Comparison of ENCODE assay signal across 8 mouse cellular contexts in genomic region chr8:3631478-3631875, GRCm38 (mm10). TPM values are rescaled to one million over a fixed set of nuclear protein-coding genes. Genes with fewer than 3 reads are reported as not detected.
DNase-seq lines count a peak whose midpoint lies in the region; ATAC-seq lines count a peak whose summit lies in the region.

No protein-coding gene starts in this region.

- peaks cover 2% of the 10 kb centered on the region; the same call in 1 of the 2 replicates for H3K27me3 ChIP-seq in forebrain, embryonic 11.5 days (ENCODE audit: control insufficient read depth, insufficient read depth, low read length)
- no peaks in the 10 kb centered on the region for H3K27me3 ChIP-seq in limb, embryonic 11.5 days (ENCODE audit: control insufficient read depth, insufficient read depth, low read length)
- peaks cover 17% of the 10 kb centered on the region for H3K27me3 ChIP-seq in midbrain, embryonic 10.5 days (ENCODE audit: low read depth, poor library complexity, severe bottlenecking)

- no peak; the same call in none of the 2 replicates for ATAC-seq in forebrain, embryonic 11.5 days (replicated peaks; ENCODE audit: low FRiP score)
- ATAC-seq in limb, embryonic 11.5 days (ENCODE audit: insufficient number of reproducible peaks, low FRiP score, low TSS enrichment, low read depth) = 0 out of 2 replicates have a peak, but pooled peaks have one; percentile 18
- ATAC-seq in inflammation-experienced regulatory T-cells, adult 6 months = no peak

- 21% methylated on average over 8 of the region's 8 CpGs for WGBS in forebrain, embryonic 11.5 days
- WGBS in limb, embryonic 11.5 days = 26% methylated on average over 8 of the region's 8 CpGs
- 23% methylated on average over 8 of the region's 8 CpGs for WGBS in midbrain, embryonic 10.5 days

- H3K4me2 ChIP-seq in forebrain, embryonic 11.5 days (ENCODE audit: low read depth, low read length, severe bottlenecking) = peak overlapping the region; percentile 75
- peak overlapping the region; percentile 67 for H3K4me2 ChIP-seq in limb, embryonic 11.5 days (ENCODE audit: low read depth, severe bottlenecking)

- peak; percentile 48 for DNase-seq in urinary bladder, postnatal 14 days (ENCODE audit: low spot score)
- DNase-seq in urinary bladder, postnatal 25 days (ENCODE audit: low spot score) = no peak
- no peak for DNase-seq in forebrain, embryonic 11.5 days (ENCODE audit: low spot score)
- DNase-seq in limb, embryonic 11.5 days (ENCODE audit: low spot score) = peak; percentile 24
- no peak for DNase-seq in midbrain, embryonic 10.5 days (ENCODE audit: low spot score)
- no peak for DNase-seq in urinary bladder, postnatal 10 days (ENCODE audit: low spot score)
- DNase-seq in ovary, adult 18-20 months (ENCODE audit: low spot score) = no peak

- H3K4me1 ChIP-seq in forebrain, embryonic 11.5 days (replicated peaks; ENCODE audit: control insufficient read depth, insufficient read depth, low read length) = no peaks in the 10 kb centered on the region; the same call in 1 of the 2 replicates
- H3K4me1 ChIP-seq in limb, embryonic 11.5 days (ENCODE audit: control insufficient read depth, insufficient read depth, low read length) = no peaks in the 10 kb centered on the region
- peaks cover 13% of the 10 kb centered on the region for H3K4me1 ChIP-seq in midbrain, embryonic 10.5 days

- no peak overlapping the region for H3K27ac ChIP-seq in forebrain, embryonic 11.5 days (ENCODE audit: low read depth, low read length)
- H3K27ac ChIP-seq in limb, embryonic 11.5 days (replicated peaks; ENCODE audit: low read depth, low read length) = no peak overlapping the region
- H3K27ac ChIP-seq in midbrain, embryonic 10.5 days (replicated peaks) = peak overlapping the region; percentile 77

- no peaks in the 10 kb centered on the region for H3K9me3 ChIP-seq in forebrain, embryonic 11.5 days (ENCODE audit: control insufficient read depth, low read length)
- no peaks in the 10 kb centered on the region for H3K9me3 ChIP-seq in limb, embryonic 11.5 days (ENCODE audit: control insufficient read depth, low read length)
- no peaks in the 10 kb centered on the region for H3K9me3 ChIP-seq in midbrain, embryonic 10.5 days (replicated peaks)

- H3K9ac ChIP-seq in forebrain, embryonic 11.5 days (ENCODE audit: low read length) = peak overlapping the region; percentile 49
- peak overlapping the region; percentile 50 for H3K9ac ChIP-seq in limb, embryonic 11.5 days (ENCODE audit: low read length)

- no peaks in the 10 kb centered on the region for H3K36me3 ChIP-seq in forebrain, embryonic 11.5 days (ENCODE audit: control insufficient read depth, insufficient read depth, low read length)
- H3K36me3 ChIP-seq in limb, embryonic 11.5 days (ENCODE audit: control insufficient read depth, insufficient read depth, low read length) = peaks cover 4% of the 10 kb centered on the region; the same call in 1 of the 2 replicates
- peaks cover 7% of the 10 kb centered on the region; the same call in 1 of the 2 replicates for H3K36me3 ChIP-seq in midbrain, embryonic 10.5 days

- peak overlapping the region; percentile 51 for H3K4me3 ChIP-seq in forebrain, embryonic 11.5 days (ENCODE audit: low read depth, low read length)
- peak overlapping the region; percentile 46 for H3K4me3 ChIP-seq in limb, embryonic 11.5 days (ENCODE audit: low read depth, low read length)
- peak overlapping the region; percentile 67 for H3K4me3 ChIP-seq in midbrain, embryonic 10.5 days

RNA-seq across cellular contexts. Expression of gene Stxbp2, which starts 0.7 kb away (rescaled TPM):
- polyA plus RNA-seq in forebrain, embryonic 11.5 days (2014; fragmentation: Nextera tagmentation; extraction: Ambion mirVana) = 36.7 and 37.2 TPM in 2 replicates
- 20.3 and 27.9 TPM in 2 replicates for polyA plus RNA-seq in limb, embryonic 11.5 days (2014; fragmentation: Nextera tagmentation; extraction: Ambion mirVana)
- 30.3 and 35.4 TPM in 2 replicates for polyA plus RNA-seq in midbrain, embryonic 10.5 days (2016; fragmentation: Nextera tagmentation; extraction: Ambion mirVana)
- polyA plus RNA-seq in inflammation-experienced regulatory T-cells, adult 6 months (2017; shearing (Covaris generic)) = 100 to 1,000 TPM; 180 to 262 (median 191) TPM

RNA-seq across cellular contexts. Expression of gene Pcp2, which starts 6.1 kb away (rescaled TPM):
- 0.51 TPM in 1 of 2 replicates, not detected in the other for polyA plus RNA-seq in forebrain, embryonic 11.5 days (2014; fragmentation: Nextera tagmentation; extraction: Ambion mirVana)
- polyA plus RNA-seq in limb, embryonic 11.5 days (2014; fragmentation: Nextera tagmentation; extraction: Ambion mirVana) = 2.6 and 4.5 TPM in 2 replicates
- polyA plus RNA-seq in midbrain, embryonic 10.5 days (2016; fragmentation: Nextera tagmentation; extraction: Ambion mirVana) = 0.22 and 0.27 TPM in 2 replicates
- not detected for polyA plus RNA-seq in inflammation-experienced regulatory T-cells, adult 6 months (2017; shearing (Covaris generic))

RNA-seq across cellular contexts. Expression of gene Pet100, which starts 10.1 kb away (rescaled TPM):
- 88.2 and 93.2 TPM in 2 replicates for polyA plus RNA-seq in forebrain, embryonic 11.5 days (2014; fragmentation: Nextera tagmentation; extraction: Ambion mirVana)
- 106 and 107 TPM in 2 replicates for polyA plus RNA-seq in limb, embryonic 11.5 days (2014; fragmentation: Nextera tagmentation; extraction: Ambion mirVana)
- 94.0 and 97.3 TPM in 2 replicates for polyA plus RNA-seq in midbrain, embryonic 10.5 days (2016; fragmentation: Nextera tagmentation; extraction: Ambion mirVana)
- 100 to 1,000 TPM; 122 to 150 (median 138) TPM for polyA plus RNA-seq in inflammation-experienced regulatory T-cells, adult 6 months (2017; shearing (Covaris generic))

RNA-seq across cellular contexts. Expression of gene Xab2, which starts 10.4 kb away (rescaled TPM):
- polyA plus RNA-seq in forebrain, embryonic 11.5 days (2014; fragmentation: Nextera tagmentation; extraction: Ambion mirVana) = 64.9 and 72.4 TPM in 2 replicates
- polyA plus RNA-seq in limb, embryonic 11.5 days (2014; fragmentation: Nextera tagmentation; extraction: Ambion mirVana) = 61.3 and 68.1 TPM in 2 replicates
- 76.5 and 77.0 TPM in 2 replicates for polyA plus RNA-seq in midbrain, embryonic 10.5 days (2016; fragmentation: Nextera tagmentation; extraction: Ambion mirVana)
- 10 to 100 TPM; 58.7 to 87.4 (median 83.2) TPM for polyA plus RNA-seq in inflammation-experienced regulatory T-cells, adult 6 months (2017; shearing (Covaris generic))

RNA-seq across cellular contexts. Expression of gene Retn, which starts 24.1 kb away (rescaled TPM):
- polyA plus RNA-seq in forebrain, embryonic 11.5 days (2014; fragmentation: Nextera tagmentation; extraction: Ambion mirVana) = 0.41 and 0.68 TPM in 2 replicates
- polyA plus RNA-seq in limb, embryonic 11.5 days (2014; fragmentation: Nextera tagmentation; extraction: Ambion mirVana) = not detected in 2 replicates
- polyA plus RNA-seq in midbrain, embryonic 10.5 days (2016; fragmentation: Nextera tagmentation; extraction: Ambion mirVana) = 0.20 and 0.21 TPM in 2 replicates
- not detected for polyA plus RNA-seq in inflammation-experienced regulatory T-cells, adult 6 months (2017; shearing (Covaris generic))

Comparison
In these comparisons a context has a peak if more than half of its experiments do, and no peak if none do; other contexts are left out.
1. DNase-seq: peak in urinary bladder, postnatal 14 days (single experiment) and limb, embryonic 11.5 days (single experiment); none in urinary bladder, postnatal 25 days (single experiment), forebrain, embryonic 11.5 days (single experiment), midbrain, embryonic 10.5 days (single experiment), urinary bladder, postnatal 10 days (single experiment) and ovary, adult 18-20 months (single experiment).
2. Peak in every context shown above with its lines, with median percentiles within 50 percentile points of each other: H3K4me3 ChIP-seq.